Mouse (Mus musculus): ENCODE measurements at regions not wholly inside any gene's neighbourhood (a gene's known extent, or its start where the extent isn't known, plus 50 kb on each side); places are given as distances from the start of the nearest gene placed in this dataset.
"Not testable (repeated sequence)": the region's sequence is repeated elsewhere in the genome, so short reads cannot be mapped to it uniquely, and the experiment has no call there.

- DNase-seq: no peak
Observed at GRCm38 (mm10) chr3:56980593-56981304, 321.0 kb downstream of the Tm4sf1 start.

DNA sequence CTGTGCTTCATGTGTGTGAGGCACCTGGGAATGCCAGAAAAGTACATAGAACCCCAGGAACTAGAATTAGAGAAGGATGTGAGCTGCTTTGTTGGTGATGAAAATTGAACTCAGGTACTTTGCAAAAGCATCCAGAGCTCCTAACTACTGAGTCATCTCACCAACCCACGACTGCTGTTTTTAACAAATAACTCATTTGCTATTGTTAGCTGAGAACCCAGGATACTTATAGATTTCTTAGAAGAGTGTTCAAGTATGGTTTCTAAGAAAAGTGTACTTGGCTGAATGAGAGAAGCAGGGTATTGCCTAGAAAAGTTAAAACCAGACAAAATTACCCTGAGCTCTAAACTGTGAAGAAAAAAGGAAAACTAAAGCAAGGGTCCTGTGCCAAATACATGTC, 335.8 kb downstream of the Tm4sf1 start:
- no peak for DNase-seq

DNA sequence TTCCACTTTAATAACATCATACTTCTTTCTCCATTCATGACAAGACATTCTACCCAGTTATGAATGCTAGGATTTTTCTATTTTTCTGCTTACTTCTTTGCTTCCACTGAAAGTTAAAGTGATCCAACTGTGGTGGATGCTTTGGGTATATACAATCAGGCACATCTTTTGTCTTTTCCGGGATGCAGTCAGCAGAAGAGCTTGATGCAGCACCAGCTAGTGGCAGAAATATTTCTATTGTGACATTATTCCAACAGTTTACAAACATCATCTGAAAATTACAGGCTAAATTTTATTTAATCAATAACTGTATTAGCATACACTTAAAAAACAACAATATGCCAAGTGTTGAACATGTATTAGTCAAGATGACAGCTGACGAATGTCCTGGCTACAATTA, 336.3 kb downstream of the Tm4sf1 start:
- no peak for DNase-seq

GRCm38 (mm10) chr3:56964156-56964555, 337.6 kb downstream of the Tm4sf1 start:
- no peak for DNase-seq

GRCm38 (mm10) chr3:56963251-56963650, 338.5 kb downstream of the Tm4sf1 start:
- DNase-seq: no peak

DNA sequence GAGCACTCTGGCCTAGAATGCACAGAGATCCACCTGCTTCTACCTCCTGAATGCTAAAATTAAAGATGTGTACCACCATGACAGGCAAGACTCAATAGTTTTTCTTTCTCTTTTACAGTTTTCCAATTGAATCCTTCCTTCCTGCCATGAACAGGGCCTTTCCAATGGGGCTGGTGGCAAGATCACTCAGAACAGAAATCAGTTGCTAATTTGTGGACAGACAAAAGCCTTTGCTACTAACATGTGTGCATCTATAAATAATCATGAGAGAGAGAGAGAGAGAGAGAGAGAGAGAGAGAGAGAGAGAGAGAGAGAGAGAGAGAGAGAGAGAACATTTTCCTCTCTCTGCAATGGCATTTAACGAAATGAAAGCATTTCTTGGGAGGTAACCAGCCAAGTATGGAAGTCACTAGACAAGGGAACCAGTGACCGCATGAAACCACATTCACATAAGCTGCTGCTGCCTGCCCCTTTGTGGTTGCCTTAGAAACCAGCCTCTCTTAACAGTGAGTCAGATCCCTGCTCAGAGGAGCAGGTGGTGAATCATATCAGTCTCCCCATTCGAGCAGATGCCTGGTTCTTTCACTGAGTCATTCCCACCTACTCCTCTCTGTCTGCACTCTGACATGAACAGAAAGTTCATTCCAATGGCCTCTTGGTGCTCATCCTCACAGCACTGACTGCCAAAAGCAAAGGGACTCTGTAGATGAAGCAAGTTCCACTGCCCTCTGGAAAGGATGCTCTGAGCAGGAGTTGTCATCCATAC, 339.4 kb downstream of the Tm4sf1 start:
- peak; percentile 15 to 42 for DNase-seq

DNA sequence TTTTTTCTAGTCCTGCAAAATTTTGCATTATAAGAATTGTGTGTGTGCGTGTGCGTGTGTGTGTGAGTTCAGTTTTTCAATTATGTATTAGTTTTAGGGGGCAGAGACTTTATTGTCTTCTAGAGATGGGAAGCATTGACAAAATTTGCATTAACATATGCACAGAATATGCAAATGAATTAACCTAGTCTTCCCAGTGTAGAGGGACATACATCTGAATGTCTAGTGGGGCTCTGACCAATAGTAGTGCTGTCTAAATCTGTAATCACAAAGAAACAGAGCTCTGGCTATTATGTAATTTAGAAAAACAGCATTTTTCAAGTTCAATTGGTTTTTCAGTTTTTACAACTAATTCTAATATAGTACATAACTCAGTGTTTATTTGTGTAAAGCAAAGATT, 344.8 kb downstream of the Tm4sf1 start:
- no peak for DNase-seq

GRCm38 (mm10) chr3:56955799-56956121, 346.0 kb downstream of the Tm4sf1 start:
- DNase-seq: no peak

- DNase-seq: no peak
Observed at GRCm38 (mm10) chr3:56955098-56955798, 346.5 kb downstream of the Tm4sf1 start.

DNA sequence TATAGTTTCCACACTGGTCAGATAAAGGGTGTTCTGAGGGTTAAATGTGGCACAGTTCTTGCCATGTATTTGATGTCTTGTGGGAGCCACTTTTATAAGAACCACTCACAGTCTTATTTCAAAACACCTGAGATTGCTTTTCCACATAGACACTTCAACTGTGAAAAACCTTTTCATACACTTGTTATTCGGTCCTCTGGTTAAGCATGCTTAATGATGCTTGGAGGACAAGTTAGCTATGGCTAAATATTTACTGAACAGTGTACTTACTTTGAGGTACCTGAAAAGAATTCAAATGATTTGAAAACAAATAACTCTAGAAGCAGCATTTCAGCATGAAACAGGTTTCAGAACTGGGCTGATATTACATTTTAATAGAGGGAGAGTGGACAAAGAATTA, 359.2 kb downstream of the Tm4sf1 start:
- DNase-seq: not testable (repeated sequence)

DNA sequence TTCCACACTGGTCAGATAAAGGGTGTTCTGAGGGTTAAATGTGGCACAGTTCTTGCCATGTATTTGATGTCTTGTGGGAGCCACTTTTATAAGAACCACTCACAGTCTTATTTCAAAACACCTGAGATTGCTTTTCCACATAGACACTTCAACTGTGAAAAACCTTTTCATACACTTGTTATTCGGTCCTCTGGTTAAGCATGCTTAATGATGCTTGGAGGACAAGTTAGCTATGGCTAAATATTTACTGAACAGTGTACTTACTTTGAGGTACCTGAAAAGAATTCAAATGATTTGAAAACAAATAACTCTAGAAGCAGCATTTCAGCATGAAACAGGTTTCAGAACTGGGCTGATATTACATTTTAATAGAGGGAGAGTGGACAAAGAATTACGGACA, 372.8 kb downstream of the Tm4sf1 start:
- DNase-seq: not testable (repeated sequence)

GRCm38 (mm10) chr3:56898491-56898890, 403.3 kb downstream of the Tm4sf1 start:
- no peak for DNase-seq

DNA sequence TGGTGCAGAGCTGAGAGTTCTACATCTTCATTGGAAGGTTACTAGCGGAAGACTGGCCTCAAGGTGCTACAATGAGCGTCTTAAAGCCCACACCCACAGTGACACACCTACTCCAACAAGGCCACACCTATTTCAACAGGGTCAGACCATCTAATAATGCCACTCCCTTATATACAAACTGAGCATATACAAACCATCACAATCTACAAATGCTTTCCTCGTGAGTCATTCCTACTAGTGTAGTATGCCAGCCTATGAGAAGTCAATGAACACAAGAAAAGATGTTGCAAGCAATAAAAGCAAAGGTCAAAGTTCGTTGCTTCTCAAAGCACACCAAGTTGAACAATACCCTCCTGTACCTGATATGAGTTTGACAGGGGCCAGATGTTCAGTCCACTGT, 424.7 kb downstream of the Tm4sf1 start:
- no peak for DNase-seq

DNA sequence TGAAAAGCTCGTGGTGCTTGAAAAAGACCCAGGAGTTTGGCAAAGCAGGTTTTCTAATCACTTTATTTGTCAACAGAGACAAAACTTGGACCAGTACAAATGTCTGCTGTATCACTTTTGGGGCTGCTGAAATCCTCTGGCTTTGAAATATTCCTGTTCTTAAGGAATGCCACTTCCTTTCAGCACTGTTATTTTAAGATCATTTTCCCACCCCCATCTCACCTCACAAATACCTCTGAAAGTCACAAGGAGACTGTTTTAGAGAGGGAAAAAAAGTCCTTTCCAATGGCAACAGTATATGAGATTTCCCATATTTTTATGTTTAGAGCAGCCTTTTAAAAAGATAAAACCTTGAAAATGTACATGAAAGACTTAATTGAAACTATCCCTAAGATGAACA, 438.2 kb downstream of the Tm4sf1 start:
- DNase-seq: no peak

DNA sequence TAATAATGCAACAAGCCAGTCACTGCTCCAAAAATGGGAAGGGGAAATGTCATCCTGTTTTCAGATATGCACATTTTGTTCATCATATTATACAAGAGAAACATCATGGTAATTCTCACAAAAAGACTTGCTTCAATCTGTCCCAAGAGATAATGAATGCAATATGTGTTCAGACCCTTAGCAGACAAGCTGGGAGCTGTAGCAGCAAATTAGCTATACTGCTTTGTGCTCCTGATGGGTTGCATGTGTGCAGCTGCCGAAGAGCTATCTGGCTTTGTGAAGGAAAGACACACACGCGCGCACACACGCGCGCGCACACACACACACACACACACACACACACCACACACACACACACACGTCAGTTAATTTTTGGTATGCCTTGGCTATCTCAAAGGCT, 441.9 kb downstream of the Tm4sf1 start:
- DNase-seq: no peak

GRCm38 (mm10) chr3:56845462-56845770, 456.4 kb downstream of the Tm4sf1 start:
- DNase-seq: no peak

DNA sequence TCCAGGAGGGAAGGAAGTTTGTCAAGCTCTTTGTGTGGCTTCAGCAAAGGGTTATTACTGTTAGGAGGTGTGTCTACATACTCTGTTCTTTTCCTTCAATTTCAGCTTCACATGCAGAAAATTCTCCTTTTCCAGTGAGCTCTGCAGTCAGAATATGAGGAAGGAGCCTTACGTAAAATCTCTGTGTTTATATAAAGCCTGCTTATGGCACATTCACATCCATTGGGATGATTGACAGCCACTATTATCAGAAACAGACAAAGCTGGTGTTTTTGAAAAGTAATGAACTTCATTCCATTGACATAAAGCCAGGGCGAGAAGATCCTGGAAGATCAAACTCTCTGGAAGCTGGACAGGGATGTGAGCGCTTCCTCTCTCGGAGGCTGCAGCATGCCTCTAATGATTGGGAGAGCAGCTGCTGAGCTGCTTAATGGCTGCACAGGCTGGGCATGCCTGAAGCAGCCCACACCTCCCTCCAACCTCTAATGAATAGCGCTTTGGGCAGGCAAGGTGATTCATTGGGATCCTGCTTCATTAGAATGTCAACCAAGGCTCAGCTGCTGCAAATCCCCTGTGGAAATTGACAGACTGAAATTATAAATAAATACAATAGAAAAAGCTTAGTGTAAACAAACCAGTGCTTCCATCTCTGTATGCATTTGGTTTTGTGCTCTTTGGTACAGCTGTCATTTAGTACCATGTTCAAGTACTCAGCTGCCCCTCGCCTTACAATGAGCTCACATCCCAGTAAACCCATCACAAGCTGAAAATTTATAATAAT, 456.9 kb downstream of the Tm4sf1 start:
- no peak for DNase-seq

DNA sequence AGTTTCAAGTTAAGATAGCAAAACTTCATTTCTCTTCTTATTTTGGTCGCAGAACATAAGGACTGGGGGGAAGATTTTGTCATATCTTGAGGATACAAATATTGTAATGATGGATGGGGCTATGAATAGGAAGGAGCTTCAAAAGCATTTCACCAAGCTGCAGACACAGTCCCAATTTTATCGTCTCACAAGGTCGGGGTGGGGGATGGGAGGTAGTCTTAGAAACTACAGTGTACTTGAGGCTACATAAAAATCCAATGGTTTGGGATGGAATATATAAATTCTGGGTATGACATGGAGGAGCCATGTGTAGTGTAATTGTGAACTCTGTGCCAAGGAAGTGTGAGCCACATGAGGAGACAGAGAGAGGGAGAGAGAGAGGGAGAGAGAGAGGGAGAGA, 464.6 kb downstream of the Tm4sf1 start:
- no peak for DNase-seq

GRCm38 (mm10) chr3:56830315-56831097, 471.3 kb downstream of the Tm4sf1 start:
- DNase-seq: no peak

- DNase-seq: no peak
Observed at GRCm38 (mm10) chr3:56824157-56824556, 477.6 kb downstream of the Tm4sf1 start.

GRCm38 (mm10) chr3:56810548-56811071, 491.2 kb downstream of the Tm4sf1 start:
- no peak for DNase-seq

GRCm38 (mm10) chr3:56793054-56793453, 508.7 kb downstream of the Tm4sf1 start:
- no peak for DNase-seq

All from adrenal gland, postnatal 36 days (tissue).